Mouse (Mus musculus) embryonic fibroblast, embryonic 13.5 days (primary cell): ENCODE data around the gene Efcc1.

Experiments used
- CTCF ChIP-seq: IDR thresholded peaks from 2 replicates; pipeline ENCODE4 v1.5.1; 2011; ENCODE audit warnings: mild to moderate bottlenecking, control low read depth, low read length, moderate library complexity, borderline replicate concordance; ENCODE audit not compliant: insufficient read depth
- POLR2A ChIP-seq: IDR thresholded peaks from 2 replicates; pipeline ENCODE4 v1.6.1; 2011; ENCODE audit warnings: low read depth, mild to moderate bottlenecking, control low read depth, low read length, moderate library complexity

DNA sequence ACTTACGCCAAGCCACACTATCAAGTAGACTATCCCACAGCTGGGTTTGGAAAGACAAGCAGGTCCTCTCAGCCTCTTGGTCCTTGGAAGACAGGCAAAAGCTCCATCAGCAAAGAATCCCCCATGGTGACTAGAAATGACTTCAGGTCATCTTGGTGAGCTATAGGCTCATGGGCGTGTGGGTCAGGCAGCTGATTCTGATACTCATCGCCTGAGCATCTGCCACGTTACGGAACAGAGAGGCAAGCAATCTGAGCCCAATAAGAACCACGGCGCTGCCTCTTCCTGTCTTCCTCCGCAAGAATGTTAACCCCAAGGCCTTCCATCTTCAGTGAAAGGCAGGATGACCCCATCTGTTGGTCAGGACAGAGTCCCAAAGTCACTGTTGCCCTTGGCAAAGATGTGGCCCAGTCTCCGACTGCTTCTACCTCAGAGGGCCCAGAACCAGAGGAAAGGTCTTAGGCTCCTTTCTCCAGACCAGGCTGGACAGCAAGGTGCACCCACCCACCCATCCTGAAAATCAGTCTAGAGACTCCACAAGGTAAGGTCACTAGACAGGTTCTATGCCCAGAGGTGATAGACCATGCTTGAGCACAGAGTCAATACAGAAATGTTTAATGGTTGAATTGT lies 57.7 kb downstream of the Efcc1 start:
- no peak for TF ChIP-seq CTCF
- no peak for TF ChIP-seq POLR2A
